Mouse (Mus musculus) liver, adult 2 months (tissue): ENCODE measurements around the gene Siglec1.

ENCODE experiments used
- CTCF ChIP-seq: fragments of 200-500 bp; IDR thresholded peaks from 2 replicates; pipeline ENCODE4 v1.5.1; 2011; ENCODE audit warnings: low read depth, low read length, control low read depth
- POLR2A ChIP-seq: fragments of 200-500 bp; IDR thresholded peaks from 2 replicates; pipeline ENCODE4 v1.6.1; 2011; ENCODE audit warnings: low read length, control low read depth; ENCODE audit not compliant: insufficient read depth; ENCODE audit errors: extremely low read depth

DNA sequence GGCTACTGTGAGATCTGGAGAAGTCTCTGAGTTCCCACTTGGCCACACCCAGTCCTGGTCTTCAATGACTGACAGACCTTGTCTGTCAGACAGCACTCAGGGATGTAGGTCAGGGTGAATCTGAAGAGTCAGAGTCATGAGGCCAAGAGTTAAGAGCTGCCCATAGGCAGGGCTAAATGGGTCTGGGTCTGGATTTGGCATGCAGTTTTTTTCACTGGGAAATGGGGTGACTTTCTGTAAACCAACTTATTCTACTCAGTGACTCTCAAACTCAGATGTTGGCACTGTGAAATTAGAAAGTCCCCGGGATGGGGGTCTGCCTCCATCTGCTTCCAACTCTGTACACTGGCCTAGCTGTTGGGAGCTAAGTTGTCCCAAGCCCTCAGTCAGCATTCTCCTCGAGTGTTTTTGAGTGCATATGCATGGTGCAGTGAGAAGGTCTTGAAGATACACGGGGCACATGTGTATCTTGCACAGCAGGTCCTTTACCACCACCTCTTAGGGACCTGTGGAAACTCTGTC is 42.1 kb upstream of the Siglec1 start:
- TF ChIP-seq POLR2A: no peak
- TF ChIP-seq CTCF: no peak
